Mouse (Mus musculus) heart, adult 2 months (tissue): ENCODE data around the gene Wdr13. TPM values are rescaled to one million over a fixed set of nuclear protein-coding genes. Genes with fewer than 3 reads are reported as not detected.
A peak's percentile ranks its signal among the peaks of the same experiment; 100 is the strongest.

Experiments used
- DNase-seq, 2 experiments: peaks; one replicate each; pipeline ENCODE4 v3.0.0; 2021
- H3K27ac ChIP-seq: fragments of 200-600 bp; 2 replicates; pipeline ENCODE4 v1.8.1; 2022
- H3K27me3 ChIP-seq: fragments of 200-500 bp; 2 replicates; pipeline ENCODE4 v1.6.1; 2012; ENCODE audit warnings: mild to moderate bottlenecking, low read length, inconsistent platforms, mixed read lengths; ENCODE audit not compliant: control insufficient read depth, insufficient read depth
- H3K36me3 ChIP-seq: fragments of 200-500 bp; 2 replicates; pipeline ENCODE4 v1.6.1; 2012; ENCODE audit warnings: low read length, inconsistent platforms; ENCODE audit not compliant: control insufficient read depth, insufficient read depth
- H3K4me1 ChIP-seq: fragments of 200-500 bp; 2 replicates; pipeline ENCODE4 v1.6.1; 2011; ENCODE audit warnings: low read length; ENCODE audit not compliant: control insufficient read depth, insufficient read depth
- H3K4me3 ChIP-seq: fragments of 200-600 bp; 2 replicates; pipeline ENCODE4 v1.8.1; 2022
- H3K79me2 ChIP-seq: fragments of 200-500 bp; replicated peaks from 2 replicates; pipeline ENCODE4 v1.6.1; 2012; ENCODE audit warnings: mild to moderate bottlenecking, inconsistent platforms, low read length, moderate library complexity, mixed read lengths; ENCODE audit not compliant: control insufficient read depth, insufficient read depth
- H3K9ac ChIP-seq: fragments of 200-500 bp; 2 replicates; pipeline ENCODE4 v1.6.1; 2012; ENCODE audit warnings: low read depth, mild to moderate bottlenecking, control low read depth, inconsistent platforms, low read length, mixed read lengths
- CTCF ChIP-seq: fragments of 200-600 bp; IDR thresholded peaks from 2 replicates; pipeline ENCODE4 v1.8.1; 2022; ENCODE audit warnings: antibody characterized with exemption, mild to moderate bottlenecking, moderate library complexity
- EP300 ChIP-seq: fragments of 200-500 bp; IDR thresholded peaks from 2 replicates; pipeline ENCODE4 v1.6.1; 2011; ENCODE audit warnings: low read depth, low read length, control low read depth; ENCODE audit not compliant: insufficient read depth
- POLR2A ChIP-seq: fragments of 200-500 bp; IDR thresholded peaks from 2 replicates; pipeline ENCODE4 v1.6.1; 2011; ENCODE audit warnings: mild to moderate bottlenecking, low read depth, low read length, control low read depth; ENCODE audit not compliant: insufficient read depth
- WGBS: fragments of 180-500 bp; shearing (Covaris S2); methylation state at CpG from one replicate; pipeline ENCODE4 v1.1.7; 2018; 5-methylcytosine and 5-hydroxymethylcytosine counted together
- intact Hi-C: fragments of 180-260 bp; cut with DNase I; formaldehyde crosslinking; loops from one replicate; pipeline ENCODE4 v1.15.1; 2025
- polyA plus RNA-seq: library from polyadenylated mRNA; depleted of rRNA; stranded (reverse); fragments of >200 nt; gene quantifications from 2 replicates; pipeline ENCODE4 v1.2.3, GENCODE M21; 2012
- total RNA-seq, 2 experiments: library from RNA; stranded (reverse); gene quantifications; 2 replicates each; pipeline ENCODE4 v1.2.3; 2021

Wdr13 gene
- total and polyA plus RNA-seq, 3 experiments, result 35.1 to 56.0 (median 39.6) TPM

DNA sequence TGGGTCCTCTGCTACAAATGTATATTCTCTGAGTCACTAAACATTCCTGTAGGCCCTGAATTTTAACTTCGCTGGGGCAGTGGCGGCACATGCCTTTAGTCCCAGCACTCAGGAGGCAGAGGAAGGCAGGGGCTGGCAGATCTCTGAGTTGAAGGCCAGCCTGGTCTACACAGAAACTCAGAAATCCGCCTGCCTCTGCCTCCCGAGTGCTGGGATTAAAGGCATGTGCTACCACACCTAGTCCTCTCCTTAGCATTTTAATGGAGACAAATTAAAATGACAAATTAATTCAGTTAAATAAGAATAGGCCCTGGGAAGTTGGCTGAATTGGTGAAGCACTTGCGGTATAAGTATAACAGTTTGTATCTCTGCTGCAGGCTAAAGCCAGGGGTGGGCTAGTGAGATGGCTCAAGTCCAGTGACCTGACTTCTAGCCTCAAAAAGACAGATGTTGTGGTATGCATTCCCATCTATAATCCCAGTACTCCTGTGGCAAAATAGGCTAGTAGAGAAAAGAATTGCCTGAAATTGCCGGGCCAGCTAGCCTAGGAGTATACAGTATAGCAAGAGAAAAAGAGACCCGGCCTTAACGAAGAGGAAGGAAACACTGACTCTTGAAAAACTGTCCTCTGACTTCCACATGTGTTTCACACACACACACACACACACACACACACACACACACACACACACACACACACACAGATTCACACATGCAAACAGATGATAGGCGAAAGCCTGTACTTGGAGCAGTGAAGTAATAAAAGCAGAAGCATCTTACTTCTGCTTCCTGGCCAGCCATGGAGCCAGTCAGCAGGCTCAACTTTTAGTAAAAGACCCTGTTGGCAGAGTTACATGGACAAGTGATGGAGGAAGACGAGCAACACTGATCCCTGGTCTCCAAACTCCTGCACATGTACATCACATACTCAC lies 35.3 kb upstream of the Wdr13 start:
- no peak overlapping the region for H3K27ac ChIP-seq
- no peaks in the 10 kb centered on the region for H3K36me3 ChIP-seq
- intact Hi-C loops, result no loop called here
- no peak for TF ChIP-seq POLR2A
- TF ChIP-seq EP300, result no peak
- TF ChIP-seq CTCF, result no peak
- 78% methylated on average over 10 of the region's 10 CpGs for WGBS
- no peaks in the 10 kb centered on the region; the same call in 1 of the 2 replicates for H3K4me1 ChIP-seq
- no peak overlapping the region for H3K9ac ChIP-seq
- DNase-seq, result peak in 1 of 2 experiments; percentile 5
- no peak overlapping the region for H3K4me3 ChIP-seq
- no peaks in the 10 kb centered on the region for H3K79me2 ChIP-seq
- no peaks in the 10 kb centered on the region for H3K27me3 ChIP-seq

DNA sequence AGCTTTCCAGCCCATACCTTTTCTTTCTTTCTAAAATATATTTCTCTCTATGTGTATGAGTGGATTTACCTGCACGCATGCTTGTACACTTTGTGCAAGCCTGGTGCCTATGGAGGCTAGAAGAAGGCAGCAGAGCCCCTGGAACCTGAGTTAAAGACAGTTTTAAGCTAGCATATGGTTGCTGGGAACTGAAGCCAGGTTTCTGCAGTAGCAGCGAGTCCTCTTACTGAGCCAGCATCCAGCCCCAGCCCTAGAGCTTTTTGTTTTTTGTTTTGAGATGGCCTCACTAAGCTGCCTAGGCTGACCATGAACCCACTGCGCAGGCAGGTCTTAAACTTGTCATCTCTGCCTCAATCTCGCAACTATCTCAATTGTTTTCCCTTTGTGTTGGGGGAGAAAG lies 31.8 kb upstream of the Wdr13 start:
- Histone ChIP-seq H3K4me1 (no peaks in the 10 kb centered on the region; the same call in 1 of the 2 replicates), H3K9ac (no peak overlapping the region), H3K4me3 (no peak overlapping the region), H3K36me3 (no peaks in the 10 kb centered on the region), H3K27ac (no peak overlapping the region), H3K79me2 (no peaks in the 10 kb centered on the region), H3K27me3 (no peaks in the 10 kb centered on the region)
- intact Hi-C loops, result no loop called here
- 76% methylated on average over 4 of the region's 4 CpGs for WGBS
- no peak for DNase-seq
- no peak for TF ChIP-seq EP300
- no peak for TF ChIP-seq POLR2A
- TF ChIP-seq CTCF, result no peak

DNA sequence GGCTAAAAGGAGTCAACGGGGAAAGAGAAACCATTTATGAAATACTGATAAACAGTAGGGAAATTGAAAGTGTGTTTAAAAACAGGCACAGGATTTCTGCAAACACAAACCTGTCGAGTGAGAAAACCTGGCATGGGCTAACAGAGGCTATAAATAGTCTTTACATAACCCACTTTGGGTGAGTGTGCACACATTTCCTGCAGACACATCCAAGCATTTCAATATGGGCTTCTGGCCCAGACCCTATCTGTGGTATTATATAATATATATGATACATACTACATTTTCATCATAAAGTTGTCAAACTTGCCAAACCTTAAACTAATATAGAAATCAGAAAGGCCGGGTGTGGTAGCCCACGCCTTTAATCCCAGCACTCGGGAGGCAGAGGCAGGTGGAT lies 30.4 kb upstream of the Wdr13 start:
- TF ChIP-seq CTCF (no peak), POLR2A (no peak), EP300 (no peak)
- H3K27ac ChIP-seq, result no peak overlapping the region

DNA sequence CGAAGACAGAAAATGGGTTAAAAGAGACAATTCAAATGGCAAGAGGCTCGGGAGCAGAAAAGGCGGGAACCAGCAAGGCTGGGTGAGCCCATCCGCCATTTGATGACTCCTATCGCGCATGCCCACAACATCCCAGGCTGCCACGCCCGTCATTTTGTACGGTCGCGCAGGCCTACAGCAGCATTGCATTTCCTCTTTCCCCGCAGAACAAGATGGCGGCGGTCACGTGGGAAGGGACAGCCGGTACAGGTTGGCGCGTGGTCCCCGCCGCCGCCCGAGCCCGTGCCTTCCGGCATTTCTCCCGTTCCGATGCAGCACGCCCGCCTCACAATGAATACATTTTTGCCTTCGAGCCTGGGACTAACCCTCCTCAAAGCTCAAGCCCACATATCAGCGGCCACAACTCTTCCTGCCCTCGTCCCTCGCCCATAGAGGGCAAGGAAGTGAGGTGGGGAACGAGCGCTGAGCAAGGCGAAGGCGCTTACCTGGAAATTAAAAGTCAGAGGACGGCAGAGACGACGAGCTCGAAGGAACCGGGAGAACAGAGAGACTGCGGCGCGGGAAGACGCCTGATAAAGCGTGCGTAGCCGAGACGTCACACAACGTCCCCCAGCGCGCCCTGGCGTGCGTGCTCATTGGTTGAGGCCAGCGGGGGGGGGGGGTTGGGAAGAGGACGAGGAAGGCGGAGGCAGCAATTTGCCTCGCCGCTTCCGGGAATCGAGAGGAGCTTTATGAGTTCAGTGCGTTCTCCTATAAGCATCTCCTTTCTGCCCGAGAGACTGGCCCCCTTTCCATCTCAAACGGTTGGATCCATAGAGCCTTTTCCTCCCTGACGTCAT lies 12.7 kb upstream of the Wdr13 start, which contains the start of gene Rbm3:
Rbm3 (minus strand) TSS at position 728 of the 839 bp plus-strand sequence.
- Histone ChIP-seq H3K4me3 (peak within 1 kb of the TSS; percentile 70), H3K79me2 (no peaks in the 10 kb centered on the region), H3K27ac (peak within 1 kb of the TSS; percentile 90), H3K27me3 (no peaks in the 10 kb centered on the region), H3K4me1 (peaks cover 2% of the 10 kb centered on the region; the same call in 1 of the 2 replicates), H3K9ac (peak within 1 kb of the TSS; percentile 92), H3K36me3 (peaks cover 9% of the 10 kb centered on the region)
- intact Hi-C loops, result loop anchor here (10.0 kb wide), 1 partner anchor 109 kb away; the partner anchor contains the start of gene Ftsj1
- DNase-seq, result peak; percentile 86 to 89
- peak; percentile 90 for TF ChIP-seq POLR2A
- no peak for TF ChIP-seq CTCF
- 0 out of 2 replicates have a peak, but pooled peaks have one; percentile 22 for TF ChIP-seq EP300
- WGBS, result 21% methylated on average over 65 of the region's 65 CpGs

More for the DNA sequence above, 30.4 kb upstream of the Wdr13 start:
- H3K27me3 ChIP-seq, result no peaks in the 10 kb centered on the region
- no peaks in the 10 kb centered on the region for H3K4me1 ChIP-seq
- no peaks in the 10 kb centered on the region for H3K79me2 ChIP-seq
- no peak for DNase-seq
- no peak overlapping the region for H3K4me3 ChIP-seq
- WGBS, result 70% methylated on average over 5 of the region's 5 CpGs
- intact Hi-C loops, result no loop called here
- H3K9ac ChIP-seq, result no peak overlapping the region
- no peaks in the 10 kb centered on the region for H3K36me3 ChIP-seq

DNA sequence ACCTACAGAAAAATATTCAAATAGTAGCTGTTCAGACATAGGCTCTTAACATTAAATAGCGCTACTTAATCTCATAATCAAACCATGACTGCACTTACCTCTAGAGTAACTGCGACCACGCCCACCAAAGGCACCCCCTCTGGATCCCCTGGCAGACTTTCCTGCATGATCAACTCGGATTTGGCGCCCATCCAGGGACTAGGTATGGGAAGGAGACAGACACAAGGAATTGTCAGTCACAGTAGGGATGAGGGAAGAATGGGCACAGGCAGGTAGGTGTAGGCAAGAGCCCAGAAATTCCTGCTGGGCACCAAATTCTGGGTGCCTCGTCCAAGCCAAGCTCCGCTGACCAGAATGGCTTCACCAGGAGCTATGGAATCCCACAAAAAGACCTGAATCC lies 11.1 kb upstream of the Wdr13 start:
- Histone ChIP-seq H3K79me2 (no peaks in the 10 kb centered on the region), H3K27me3 (no peaks in the 10 kb centered on the region), H3K36me3 (peaks cover 9% of the 10 kb centered on the region), H3K4me3 (no peak overlapping the region), H3K4me1 (peaks cover 2% of the 10 kb centered on the region; the same call in 1 of the 2 replicates), H3K9ac (no peak overlapping the region), H3K27ac (no peak overlapping the region)
- intact Hi-C loops, result loop anchor here (10.0 kb wide), 1 partner anchor 111 kb away; the partner anchor contains the start of gene Ftsj1
- 58% methylated on average over 7 of the region's 7 CpGs for WGBS
- TF ChIP-seq EP300, result no peak
- no peak for TF ChIP-seq CTCF
- no peak for TF ChIP-seq POLR2A
- DNase-seq, result no peak

DNA sequence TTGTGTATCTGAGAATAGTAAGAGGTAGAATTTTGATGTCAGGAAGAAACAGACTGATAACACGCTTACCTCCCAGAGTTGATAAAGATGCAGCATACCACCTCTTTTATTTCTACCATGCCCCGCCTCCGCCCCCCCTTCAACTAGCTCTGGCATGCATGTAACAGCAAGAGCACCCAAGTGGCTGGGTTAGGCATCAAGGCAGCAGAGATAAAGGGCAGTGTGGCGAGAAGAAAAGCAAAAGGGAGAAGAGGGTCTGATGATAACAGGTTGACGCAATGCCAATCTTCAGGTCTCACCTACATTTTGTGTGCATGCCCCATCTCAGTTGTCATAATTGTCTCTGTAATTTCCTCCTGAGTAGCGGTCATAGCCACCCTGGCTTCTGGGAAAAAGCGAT lies 10.3 kb upstream of the Wdr13 start:
- H3K4me3 ChIP-seq, result no peak overlapping the region
- no peak overlapping the region for H3K27ac ChIP-seq
- peaks cover 2% of the 10 kb centered on the region; the same call in 1 of the 2 replicates for H3K4me1 ChIP-seq
- 65% methylated on average over 7 of the region's 7 CpGs for WGBS
- H3K36me3 ChIP-seq, result peaks cover 9% of the 10 kb centered on the region
- H3K27me3 ChIP-seq, result no peaks in the 10 kb centered on the region
- H3K9ac ChIP-seq, result no peak overlapping the region
- no peak for DNase-seq
- H3K79me2 ChIP-seq, result no peaks in the 10 kb centered on the region
- intact Hi-C loops, result loop anchor here (10.0 kb wide), 1 partner anchor 112 kb away; the partner anchor contains the start of gene Ftsj1
- TF ChIP-seq CTCF (no peak), EP300 (no peak), POLR2A (no peak)
